Mouse (Mus musculus): ENCODE data around the gene Cyp2c39. TPM values are rescaled to one million over a fixed set of nuclear protein-coding genes. Genes with fewer than 3 reads are reported as not detected.
"Not testable (repeated sequence)": the region's sequence is repeated elsewhere in the genome, so short reads cannot be mapped to it uniquely, and the experiment has no call there.

Cyp2c39 gene
- polyA plus RNA-seq (2014; fragmentation: Nextera tagmentation; extraction: Ambion mirVana): not detected in 2 replicates

- Histone ChIP-seq H3K4me1 (ENCODE audit: control insufficient read depth, insufficient read depth, low read length) (no peaks in the 10 kb centered on the region), H3K27ac (replicated peaks; ENCODE audit: low read depth, low read length) (no peak within 1 kb of the TSS), H3K9ac (ENCODE audit: low read depth, low read length) (no peak within 1 kb of the TSS), H3K4me3 (ENCODE audit: low read depth, low read length) (no peak within 1 kb of the TSS), H3K9me3 (ENCODE audit: control insufficient read depth, low read length) (no peaks in the 10 kb centered on the region), H3K36me3 (ENCODE audit: control insufficient read depth, insufficient read depth, low read length) (no peaks in the 10 kb centered on the region), H3K4me2 (ENCODE audit: low read depth, low read length) (no peak within 1 kb of the TSS), H3K27me3 (replicated peaks; ENCODE audit: control insufficient read depth, insufficient read depth, low read length) (no peaks in the 10 kb centered on the region)
- WGBS: 79% methylated on average over 4 of the region's 4 CpGs
- ATAC-seq (ENCODE audit: low read depth): no peak
- no peak for DNase-seq (ENCODE audit: low spot score)
Observed at GRCm38 (mm10) chr19:39510534-39510933, at the start of gene Cyp2c39. Gene Cyp2c39, plus strand, starts transcription at chr19:39510862.

GRCm38 (mm10) chr19:39462941-39463340 is 47.7 kb upstream of the Cyp2c39 start, which contains the start of gene Cyp2c38:
Gene Cyp2c38, minus strand, starts transcription at chr19:39463075.
- ATAC-seq (ENCODE audit: low read depth) (no peak), DNase-seq (ENCODE audit: low spot score) (no peak)
- Histone ChIP-seq H3K27me3 (replicated peaks; ENCODE audit: control insufficient read depth, insufficient read depth, low read length) (no peaks in the 10 kb centered on the region), H3K9me3 (ENCODE audit: control insufficient read depth, low read length) (no peaks in the 10 kb centered on the region), H3K4me3 (ENCODE audit: low read depth, low read length) (no peak within 1 kb of the TSS), H3K27ac (replicated peaks; ENCODE audit: low read depth, low read length) (no peak within 1 kb of the TSS), H3K9ac (ENCODE audit: low read depth, low read length) (no peak within 1 kb of the TSS), H3K36me3 (ENCODE audit: control insufficient read depth, insufficient read depth, low read length) (no peaks in the 10 kb centered on the region), H3K4me1 (ENCODE audit: control insufficient read depth, insufficient read depth, low read length) (no peaks in the 10 kb centered on the region), H3K4me2 (ENCODE audit: low read depth, low read length) (no peak within 1 kb of the TSS)
- WGBS: 69% methylated on average over 1 of the region's 1 CpGs

- Histone ChIP-seq H3K4me1 (ENCODE audit: control insufficient read depth, insufficient read depth, low read length) (no peaks in the 10 kb centered on the region), H3K4me2 (ENCODE audit: low read depth, low read length) (no peak overlapping the region), H3K9me3 (ENCODE audit: control insufficient read depth, low read length) (no peaks in the 10 kb centered on the region), H3K27ac (replicated peaks; ENCODE audit: low read depth, low read length) (no peak overlapping the region), H3K9ac (ENCODE audit: low read depth, low read length) (no peak overlapping the region), H3K4me3 (ENCODE audit: low read depth, low read length) (no peak overlapping the region), H3K27me3 (replicated peaks; ENCODE audit: control insufficient read depth, insufficient read depth, low read length) (no peaks in the 10 kb centered on the region), H3K36me3 (ENCODE audit: control insufficient read depth, insufficient read depth, low read length) (no peaks in the 10 kb centered on the region)
- ATAC-seq (ENCODE audit: low read depth) (no peak), DNase-seq (ENCODE audit: low spot score) (no peak)
Observed at GRCm38 (mm10) chr19:39463923-39464322, 46.7 kb upstream of the Cyp2c39 start.

GRCm38 (mm10) chr19:39483961-39484360 is 26.7 kb upstream of the Cyp2c39 start:
- H3K9ac ChIP-seq (ENCODE audit: low read depth, low read length); H3K27me3 ChIP-seq (replicated peaks; ENCODE audit: control insufficient read depth, insufficient read depth, low read length); H3K27ac ChIP-seq (replicated peaks; ENCODE audit: low read depth, low read length); ATAC-seq (ENCODE audit: low read depth); H3K4me3 ChIP-seq (ENCODE audit: low read depth, low read length); DNase-seq (ENCODE audit: low spot score); H3K4me2 ChIP-seq (ENCODE audit: low read depth, low read length); H3K4me1 ChIP-seq (ENCODE audit: control insufficient read depth, insufficient read depth, low read length); H3K36me3 ChIP-seq (ENCODE audit: control insufficient read depth, insufficient read depth, low read length): not testable (repeated sequence)
- peaks cover 23% of the 10 kb centered on the region; the same call in 1 of the 2 replicates for H3K9me3 ChIP-seq (ENCODE audit: control insufficient read depth, low read length)
- WGBS: 96% methylated on average over 1 of the region's 1 CpGs

GRCm38 (mm10) chr19:39506341-39506740 is 4.3 kb upstream of the Cyp2c39 start:
- Histone ChIP-seq H3K36me3 (ENCODE audit: control insufficient read depth, insufficient read depth, low read length) (no peaks in the 10 kb centered on the region), H3K9me3 (ENCODE audit: control insufficient read depth, low read length) (no peaks in the 10 kb centered on the region), H3K27ac (replicated peaks; ENCODE audit: low read depth, low read length) (no peak overlapping the region), H3K9ac (ENCODE audit: low read depth, low read length) (no peak overlapping the region), H3K4me2 (ENCODE audit: low read depth, low read length) (no peak overlapping the region), H3K4me3 (ENCODE audit: low read depth, low read length) (no peak overlapping the region), H3K27me3 (replicated peaks; ENCODE audit: control insufficient read depth, insufficient read depth, low read length) (no peaks in the 10 kb centered on the region), H3K4me1 (ENCODE audit: control insufficient read depth, insufficient read depth, low read length) (no peaks in the 10 kb centered on the region)
- DNase-seq (ENCODE audit: low spot score) (no peak), ATAC-seq (ENCODE audit: low read depth) (no peak)

GRCm38 (mm10) chr19:39509533-39509932 is 1.1 kb upstream of the Cyp2c39 start:
- Histone ChIP-seq H3K4me2 (ENCODE audit: low read depth, low read length) (no peak overlapping the region), H3K9me3 (ENCODE audit: control insufficient read depth, low read length) (no peaks in the 10 kb centered on the region), H3K36me3 (ENCODE audit: control insufficient read depth, insufficient read depth, low read length) (no peaks in the 10 kb centered on the region), H3K27me3 (replicated peaks; ENCODE audit: control insufficient read depth, insufficient read depth, low read length) (no peaks in the 10 kb centered on the region), H3K9ac (ENCODE audit: low read depth, low read length) (no peak overlapping the region), H3K27ac (replicated peaks; ENCODE audit: low read depth, low read length) (no peak overlapping the region), H3K4me3 (ENCODE audit: low read depth, low read length) (no peak overlapping the region), H3K4me1 (ENCODE audit: control insufficient read depth, insufficient read depth, low read length) (no peaks in the 10 kb centered on the region)
- no peak for ATAC-seq (ENCODE audit: low read depth)
- DNase-seq (ENCODE audit: low spot score): no peak
- WGBS: 67% methylated on average over 1 of the region's 1 CpGs

Other genes with a start within 250 kb of the Cyp2c39 start
- gene Cyp2c29, start 241.5 kb upstream of the Cyp2c39 start, polyA plus RNA-seq (2014; fragmentation: Nextera tagmentation; extraction: Ambion mirVana): not detected in 2 replicates
- not detected in 2 replicates for gene Cyp2c38, start 47.8 kb upstream of the Cyp2c39 start, polyA plus RNA-seq (2014; fragmentation: Nextera tagmentation; extraction: Ambion mirVana)
- not detected in 2 replicates for gene Cyp2c67, start 138.2 kb downstream of the Cyp2c39 start, polyA plus RNA-seq (2014; fragmentation: Nextera tagmentation; extraction: Ambion mirVana)
- gene Cyp2c68, start 230.2 kb downstream of the Cyp2c39 start, polyA plus RNA-seq (2014; fragmentation: Nextera tagmentation; extraction: Ambion mirVana): not detected in 2 replicates